8 mouse cellular contexts compared by ENCODE assay signal in genomic region chr13:24803196-24803595, GRCm38 (mm10). TPM values are rescaled to one million over a fixed set of nuclear protein-coding genes. Genes with fewer than 3 reads are reported as not detected.
DNase-seq lines count a peak whose midpoint lies in the region; ATAC-seq and TF ChIP-seq lines count a peak whose summit lies in the region.

No protein-coding gene starts in this region.

- H3K27me3 ChIP-seq in heart, embryonic 11.5 days (ENCODE audit: control insufficient read depth, insufficient read depth, low read length), result no peaks in the 10 kb centered on the region
- H3K27me3 ChIP-seq in CH12.LX (replicated peaks), result no peaks in the 10 kb centered on the region
- no peaks in the 10 kb centered on the region for H3K27me3 ChIP-seq in forebrain, embryonic 14.5 days (replicated peaks; ENCODE audit: control insufficient read depth, insufficient read depth, low read length)
- H3K27me3 ChIP-seq in liver, embryonic 14.5 days (ENCODE audit: control insufficient read depth, insufficient read depth, low read length), result no peaks in the 10 kb centered on the region

- H3K4me1 ChIP-seq in heart, embryonic 11.5 days (ENCODE audit: control insufficient read depth, insufficient read depth, low read length), result peaks cover 4% of the 10 kb centered on the region; the same call in 1 of the 2 replicates
- peaks cover 5 to 33% of the 10 kb centered on the region in 2 experiments; a peak in 3 of 4 replicates for H3K4me1 ChIP-seq in CH12.LX (ENCODE audit: control insufficient read depth in 1 of 2, insufficient read depth in 2 of 2)
- H3K4me1 ChIP-seq in forebrain, embryonic 14.5 days (ENCODE audit: control insufficient read depth, insufficient read depth, low read length), result peaks cover 17% of the 10 kb centered on the region
- H3K4me1 ChIP-seq in liver, embryonic 14.5 days (replicated peaks; ENCODE audit: control insufficient read depth in 2 of 2, insufficient read depth in 2 of 2, low read length in 1 of 2), result peaks cover 13 to 14% of the 10 kb centered on the region in 2 experiments

- H3K36me3 ChIP-seq in heart, embryonic 11.5 days (ENCODE audit: control insufficient read depth, insufficient read depth, low read length), result peaks cover 9% of the 10 kb centered on the region
- peaks cover 23 to 34% of the 10 kb centered on the region in 2 experiments for H3K36me3 ChIP-seq in CH12.LX (replicated peaks in 1 of 2; ENCODE audit: control insufficient read depth in 1 of 2, insufficient read depth in 1 of 2, low read length in 1 of 2)
- peaks cover 24% of the 10 kb centered on the region for H3K36me3 ChIP-seq in forebrain, embryonic 14.5 days (ENCODE audit: control insufficient read depth, insufficient read depth, low read length)
- H3K36me3 ChIP-seq in liver, embryonic 14.5 days (replicated peaks; ENCODE audit: control insufficient read depth, insufficient read depth, low read depth), result peaks cover 41% of the 10 kb centered on the region

- in situ Hi-C loops in CH12.LX (cut with MboI; ENCODE audit: low pct_ligation_motif_present, low pct_unique_long_range_greater_than_20kb, low sequenced_read_pairs), result no loop called here

- H3K9me3 ChIP-seq in heart, embryonic 11.5 days (replicated peaks; ENCODE audit: control insufficient read depth, low read length), result no peaks in the 10 kb centered on the region
- no peaks in the 10 kb centered on the region for H3K9me3 ChIP-seq in CH12.LX (replicated peaks; ENCODE audit: low read length)
- no peaks in the 10 kb centered on the region for H3K9me3 ChIP-seq in forebrain, embryonic 14.5 days (replicated peaks; ENCODE audit: control insufficient read depth, low read length)
- H3K9me3 ChIP-seq in liver, embryonic 14.5 days (ENCODE audit: control insufficient read depth, low read length), result no peaks in the 10 kb centered on the region

- dilution Hi-C loops in CH12.LX (cut with MboI; ENCODE audit: extremely low pct_ligation_motif_present, extremely low pct_unique_long_range_greater_than_20kb, low sequenced_read_pairs), result no loop called here

- no peak for TF ChIP-seq RAD21 in CH12.LX (IDR thresholded peaks at IDR 0.05; ENCODE audit: low read depth, low read length)

- no peak overlapping the region for H3K27ac ChIP-seq in heart, embryonic 11.5 days (ENCODE audit: low read depth, low read length)
- no peak overlapping the region for H3K27ac ChIP-seq in CH12.LX (ENCODE audit: insufficient read depth, low read depth)
- no peak overlapping the region for H3K27ac ChIP-seq in forebrain, embryonic 14.5 days (ENCODE audit: low read depth, low read length)
- H3K27ac ChIP-seq in liver, embryonic 14.5 days, result peak overlapping the region; percentile 94

- WGBS in heart, embryonic 11.5 days (ENCODE audit: insufficient replicate concordance), result 29% methylated on average over 2 of the region's 2 CpGs
- WGBS in forebrain, embryonic 14.5 days, result 9% methylated on average over 2 of the region's 2 CpGs
- WGBS in liver, embryonic 14.5 days (ENCODE audit: insufficient replicate concordance), result 11% methylated on average over 2 of the region's 2 CpGs

- peaks cover 47% of the 10 kb centered on the region for H3K79me2 ChIP-seq in CH12.LX (replicated peaks; ENCODE audit: control insufficient read depth, extremely low read depth, insufficient read depth, poor library complexity, severe bottlenecking)

- TF ChIP-seq POLR2A in CH12.LX (IDR thresholded peaks at IDR 0.05; ENCODE audit: low read depth, low read length), result no peak

- TF ChIP-seq EP300 in CH12.LX (IDR thresholded peaks at IDR 0.05; ENCODE audit: low read length), result no peak
- no peak for TF ChIP-seq EP300 in liver, embryonic 14.5 days (IDR thresholded peaks at IDR 0.05; ENCODE audit: low read depth)

- intact Hi-C loops in heart, postnatal 25 days (cut with DNase I), result loop anchor here (2.0 kb wide), 1 partner anchor 28 kb away; the partner anchor contains the start of genes Acot13 and Tdp2

- peak overlapping the region; percentile 90 for H3K4me2 ChIP-seq in heart, embryonic 11.5 days
- H3K4me2 ChIP-seq in CH12.LX (ENCODE audit: insufficient read depth, low read depth, poor library complexity, severe bottlenecking), result peak overlapping the region; percentile 99
- H3K4me2 ChIP-seq in forebrain, embryonic 14.5 days (ENCODE audit: low read length), result peak overlapping the region; percentile 88
- H3K4me2 ChIP-seq in liver, embryonic 14.5 days (ENCODE audit: low read depth), result peak overlapping the region; percentile 99

- ATAC-seq in heart, embryonic 11.5 days (replicated peaks; ENCODE audit: insufficient number of reproducible peaks, low FRiP score, low TSS enrichment), result no peak
- ATAC-seq in forebrain, embryonic 14.5 days, result no peak
- no peak for ATAC-seq in liver, embryonic 14.5 days (ENCODE audit: insufficient read depth)

- peak overlapping the region; percentile 94 for H3K4me3 ChIP-seq in heart, embryonic 11.5 days (ENCODE audit: low read depth, low read length)
- peak overlapping the region; percentile 87 to 97 (median 91) for H3K4me3 ChIP-seq in CH12.LX (replicated peaks in 1 of 3; ENCODE audit: low read depth in 2 of 3, low read length in 2 of 3, poor library complexity in 1 of 3)
- H3K4me3 ChIP-seq in forebrain, embryonic 14.5 days (ENCODE audit: low read depth, low read length), result peak overlapping the region; percentile 98
- peak overlapping the region; percentile 81 to 95 for H3K4me3 ChIP-seq in liver, embryonic 14.5 days (ENCODE audit: insufficient read depth in 1 of 2, low read depth in 2 of 2, low read length in 2 of 2)

- H3K9ac ChIP-seq in heart, embryonic 11.5 days (ENCODE audit: low read depth, low read length), result peak overlapping the region; percentile 58; the same call in 1 of the 2 replicates
- H3K9ac ChIP-seq in CH12.LX (ENCODE audit: insufficient read depth, low read depth), result peak overlapping the region; percentile 97
- peak overlapping the region; percentile 95 for H3K9ac ChIP-seq in forebrain, embryonic 14.5 days (ENCODE audit: low read length)
- H3K9ac ChIP-seq in liver, embryonic 14.5 days (replicated peaks), result peak overlapping the region; percentile 100

- DNase-seq in heart, postnatal 25 days (ENCODE audit: low spot score), result no peak
- DNase-seq in CH12.LX (ENCODE audit: extremely low read depth), result no peak
- DNase-seq in forebrain, embryonic 14.5 days (ENCODE audit: low spot score), result no peak
- DNase-seq in liver, embryonic 14.5 days (ENCODE audit: low read depth in 3 of 3, low spot score in 3 of 3), result no peak
- DNase-seq in ovary, adult 18-20 months (ENCODE audit: low spot score), result no peak
- no peak for DNase-seq in left cerebral cortex, adult 18-20 months (ENCODE audit: low spot score in 2 of 2)
- DNase-seq in thymus, adult 18-20 months, result no peak

- TF ChIP-seq CTCF in CH12.LX (conservative IDR thresholded peaks at IDR 0.05 in 1 of 2, IDR thresholded peaks at IDR 0.05 in 1 of 2; ENCODE audit: low read depth in 2 of 2, low read length in 2 of 2), result no peak
- no peak for TF ChIP-seq CTCF in liver, embryonic 14.5 days (IDR thresholded peaks at IDR 0.05; ENCODE audit: low read depth)

RNA-seq across cellular contexts. Expression of gene BC005537, which starts 1.7 kb away (rescaled TPM):
- 11.1 and 19.2 TPM in 2 replicates for polyA plus RNA-seq in heart, embryonic 11.5 days (2014; fragmentation: Nextera tagmentation; extraction: Ambion mirVana)
- total RNA-seq in heart, postnatal 25 days (2021), result 100 to 1,000 TPM; 120 to 132 TPM
- total RNA-seq in CH12.LX (2012; rRNA removed), result 21.8 and 28.3 TPM in 2 replicates
- total RNA-seq in CH12.LX (2014; rRNA removed), result 37.0 and 39.0 TPM in 2 replicates
- 47.5 and 47.7 TPM in 2 replicates for polyA plus RNA-seq in CH12.LX (2012; ENCODE audit: insufficient read length, low read depth)
- 50.3 and 57.9 TPM in 2 replicates for polyA plus RNA-seq in forebrain, embryonic 14.5 days (2014; fragmentation: Nextera tagmentation; extraction: Ambion mirVana)
- polyA plus RNA-seq in liver, embryonic 14.5 days (2012; rRNA removed), result 17.4 and 33.5 TPM in 2 replicates
- 13.7 and 14.5 TPM in 2 replicates for polyA plus RNA-seq in liver, embryonic 14.5 days (2014; fragmentation: Nextera tagmentation; extraction: Ambion mirVana)
- 100 to 1,000 TPM; 150 to 154 TPM for total RNA-seq in left cerebral cortex, adult 18-20 months (2021)

RNA-seq across cellular contexts. Expression of gene Acot13, which starts 28.1 kb away (rescaled TPM):
- polyA plus RNA-seq in heart, embryonic 11.5 days (2014; fragmentation: Nextera tagmentation; extraction: Ambion mirVana), result 196 and 201 TPM in 2 replicates
- 100 to 1,000 TPM; 422 to 431 TPM for total RNA-seq in heart, postnatal 25 days (2021)
- total RNA-seq in CH12.LX (2012; rRNA removed), result 46.0 and 50.5 TPM in 2 replicates
- total RNA-seq in CH12.LX (2014; rRNA removed), result 36.0 and 37.1 TPM in 2 replicates
- 45.5 and 46.7 TPM in 2 replicates for polyA plus RNA-seq in CH12.LX (2012; ENCODE audit: insufficient read length, low read depth)
- polyA plus RNA-seq in forebrain, embryonic 14.5 days (2014; fragmentation: Nextera tagmentation; extraction: Ambion mirVana), result 66.1 and 73.3 TPM in 2 replicates
- polyA plus RNA-seq in liver, embryonic 14.5 days (2012; rRNA removed), result 26.2 and 38.2 TPM in 2 replicates
- 61.9 and 67.0 TPM in 2 replicates for polyA plus RNA-seq in liver, embryonic 14.5 days (2014; fragmentation: Nextera tagmentation; extraction: Ambion mirVana)
- total RNA-seq in left cerebral cortex, adult 18-20 months (2021), result 10 to 100 TPM; 89.4 to 91.9 TPM

RNA-seq across cellular contexts. Expression of gene Tdp2, which starts 28.3 kb away (rescaled TPM):
- 40.8 and 44.9 TPM in 2 replicates for polyA plus RNA-seq in heart, embryonic 11.5 days (2014; fragmentation: Nextera tagmentation; extraction: Ambion mirVana)
- 10 to 100 TPM; 12.9 to 15.5 TPM for total RNA-seq in heart, postnatal 25 days (2021)
- total RNA-seq in CH12.LX (2012; rRNA removed), result 37.4 and 38.0 TPM in 2 replicates
- total RNA-seq in CH12.LX (2014; rRNA removed), result 96.6 and 116 TPM in 2 replicates
- polyA plus RNA-seq in CH12.LX (2012; ENCODE audit: insufficient read length, low read depth), result 44.5 and 54.5 TPM in 2 replicates
- 44.9 and 45.1 TPM in 2 replicates for polyA plus RNA-seq in forebrain, embryonic 14.5 days (2014; fragmentation: Nextera tagmentation; extraction: Ambion mirVana)
- 17.0 and 21.8 TPM in 2 replicates for polyA plus RNA-seq in liver, embryonic 14.5 days (2012; rRNA removed)
- 25.0 and 26.4 TPM in 2 replicates for polyA plus RNA-seq in liver, embryonic 14.5 days (2014; fragmentation: Nextera tagmentation; extraction: Ambion mirVana)
- 10 to 100 TPM; 21.5 to 23.0 TPM for total RNA-seq in left cerebral cortex, adult 18-20 months (2021)

RNA-seq across cellular contexts. Expression of gene Gmnn, which starts 41.5 kb away (rescaled TPM):
- polyA plus RNA-seq in heart, embryonic 11.5 days (2014; fragmentation: Nextera tagmentation; extraction: Ambion mirVana), result 116 and 127 TPM in 2 replicates
- total RNA-seq in heart, postnatal 25 days (2021), result 10 to 100 TPM; 38.7 to 42.9 TPM
- total RNA-seq in CH12.LX (2012; rRNA removed) (117 and 138 TPM in 2 replicates), CH12.LX (2014; rRNA removed) (166 and 191 TPM in 2 replicates)
- polyA plus RNA-seq in CH12.LX (2012; ENCODE audit: insufficient read length, low read depth), result 164 and 166 TPM in 2 replicates
- 44.9 and 65.6 TPM in 2 replicates for polyA plus RNA-seq in forebrain, embryonic 14.5 days (2014; fragmentation: Nextera tagmentation; extraction: Ambion mirVana)
- 32.1 and 65.7 TPM in 2 replicates for polyA plus RNA-seq in liver, embryonic 14.5 days (2012; rRNA removed)
- polyA plus RNA-seq in liver, embryonic 14.5 days (2014; fragmentation: Nextera tagmentation; extraction: Ambion mirVana), result 149 and 153 TPM in 2 replicates
- total RNA-seq in left cerebral cortex, adult 18-20 months (2021), result 1 to 10 TPM; 2.7 to 4.2 TPM

RNA-seq across cellular contexts. Expression of gene D130043K22Rik, which starts 41.7 kb away (rescaled TPM):
- not detected in 2 replicates for polyA plus RNA-seq in heart, embryonic 11.5 days (2014; fragmentation: Nextera tagmentation; extraction: Ambion mirVana)
- not detected for total RNA-seq in heart, postnatal 25 days (2021)
- total RNA-seq in CH12.LX (2012; rRNA removed) (0.08 and 0.25 TPM in 2 replicates), CH12.LX (2014; rRNA removed) (0.05 and 0.08 TPM in 2 replicates)
- polyA plus RNA-seq in CH12.LX (2012; ENCODE audit: insufficient read length, low read depth), result 0.04 and 0.16 TPM in 2 replicates
- 1.4 and 2.6 TPM in 2 replicates for polyA plus RNA-seq in forebrain, embryonic 14.5 days (2014; fragmentation: Nextera tagmentation; extraction: Ambion mirVana)
- polyA plus RNA-seq in liver, embryonic 14.5 days (2012; rRNA removed), result 0.04 and 0.11 TPM in 2 replicates
- 0.06 and 0.15 TPM in 2 replicates for polyA plus RNA-seq in liver, embryonic 14.5 days (2014; fragmentation: Nextera tagmentation; extraction: Ambion mirVana)
- total RNA-seq in left cerebral cortex, adult 18-20 months (2021), result 10 to 100 TPM; 29.7 to 30.5 TPM
